23 mouse cellular contexts compared by ENCODE assay signal in the genomic region with DNA sequence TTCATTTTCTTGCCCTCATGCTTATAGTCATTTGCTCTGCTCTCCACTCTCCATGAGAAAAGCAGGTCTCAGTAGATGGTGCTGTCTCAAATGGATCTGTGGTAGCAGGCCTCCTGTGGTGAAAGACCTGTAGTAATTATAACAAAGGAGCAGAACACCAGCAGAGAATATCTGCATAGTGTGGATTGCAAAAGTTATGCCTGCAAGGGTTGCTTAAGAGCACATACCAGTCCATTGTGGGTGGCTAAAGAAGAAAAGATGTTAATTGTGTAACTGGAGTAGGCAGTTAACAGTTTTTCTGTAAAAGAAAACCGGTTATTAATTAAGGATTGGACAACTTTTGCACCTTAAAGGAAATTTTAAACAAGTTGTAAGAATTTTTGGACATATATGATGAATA.
DNase-seq lines count a peak whose midpoint lies in the region; ATAC-seq and TF ChIP-seq lines count a peak whose summit lies in the region.
"Had no signal": no experiment of that assay in that cellular context is flagged by ENCODE, and none has a peak within 500 bp of the region (broad histone marks: within the 10 kb centered on the region; RNA-seq: fewer than 3 reads in every experiment).

No protein-coding gene starts in this region.

- TF ChIP-seq CTCF in liver, postnatal 0 days (IDR thresholded peaks at IDR 0.05; ENCODE audit: low read depth) = no peak

- H3K4me3 ChIP-seq in forebrain, embryonic 11.5 days (ENCODE audit: low read depth, low read length) = no peak overlapping the region
- no peak overlapping the region for H3K4me3 ChIP-seq in forebrain, embryonic 16.5 days (replicated peaks; ENCODE audit: low read length)
- no peak overlapping the region for H3K4me3 ChIP-seq in liver, postnatal 0 days (ENCODE audit: low read depth, low read length)
- H3K4me3 ChIP-seq in liver, embryonic 12.5 days = no peak overlapping the region
- H3K4me3 ChIP-seq: hindbrain, embryonic 13.5 days; limb, embryonic 12.5 days; liver, embryonic 13.5 days; midbrain, embryonic 12.5 days had no signal

- DNase-seq in forebrain, embryonic 11.5 days (ENCODE audit: low spot score) = no peak
- no peak for DNase-seq in liver, postnatal 0 days
- peak; percentile 3 for DNase-seq in gonadal fat pad, adult 2 months (ENCODE audit: low read depth)
- no peak for DNase-seq in frontal cortex, postnatal 36 days (ENCODE audit: low spot score in 2 of 2)
- no peak for DNase-seq in left cerebral cortex, adult 8-10 months (ENCODE audit: low spot score in 2 of 2)
- DNase-seq: adrenal gland, adult 8-10 months; cerebellum, adult 11-12 months; cerebellum, postnatal 14 days; gastrocnemius, postnatal 36 days; heart, postnatal 36 days; kidney, adult 18-20 months; liver, embryonic 13.5 days had no signal

- WGBS in forebrain, embryonic 11.5 days = 4% methylated on average over 1 of the region's 1 CpGs
- WGBS in forebrain, embryonic 16.5 days = 17% methylated on average over 1 of the region's 1 CpGs
- WGBS in liver, postnatal 0 days (ENCODE audit: insufficient replicate concordance) = 5% methylated on average over 1 of the region's 1 CpGs
- WGBS in liver, embryonic 12.5 days (ENCODE audit: insufficient replicate concordance) = 12% methylated on average over 1 of the region's 1 CpGs

- H3K9me3 ChIP-seq in forebrain, embryonic 11.5 days (ENCODE audit: control insufficient read depth, low read length) = no peaks in the 10 kb centered on the region
- no peaks in the 10 kb centered on the region for H3K9me3 ChIP-seq in forebrain, embryonic 16.5 days (ENCODE audit: control insufficient read depth, low read length)
- no peaks in the 10 kb centered on the region for H3K9me3 ChIP-seq in liver, postnatal 0 days (ENCODE audit: low read length)
- H3K9me3 ChIP-seq in liver, embryonic 12.5 days (replicated peaks) = no peaks in the 10 kb centered on the region
- H3K9me3 ChIP-seq: forebrain, embryonic 10.5 days; G1E; hindbrain, embryonic 13.5 days; limb, embryonic 12.5 days; liver, embryonic 13.5 days; midbrain, embryonic 12.5 days had no signal

- no peak overlapping the region for H3K4me2 ChIP-seq in forebrain, embryonic 11.5 days (ENCODE audit: low read depth, low read length, severe bottlenecking)
- no peak overlapping the region for H3K4me2 ChIP-seq in forebrain, embryonic 16.5 days (ENCODE audit: low read length)
- H3K4me2 ChIP-seq in liver, postnatal 0 days (ENCODE audit: low read depth, low read length) = no peak overlapping the region
- H3K4me2 ChIP-seq in liver, embryonic 12.5 days = no peak overlapping the region
- H3K4me2 ChIP-seq: liver, embryonic 13.5 days had no signal

- ATAC-seq in forebrain, embryonic 11.5 days (replicated peaks; ENCODE audit: low FRiP score) = 0 out of 2 replicates have a peak, but pooled peaks have one; percentile 35
- no peak for ATAC-seq in forebrain, embryonic 16.5 days
- ATAC-seq in liver, postnatal 0 days = peak; percentile 43; the same call in 1 of the 2 replicates
- no peak for ATAC-seq in liver, embryonic 12.5 days
- ATAC-seq: activated CD4-positive, CD25-positive, alpha-beta regulatory T cell, adult 4 months; Patski had no signal

- no peak for TF ChIP-seq EP300 in liver, postnatal 0 days (IDR thresholded peaks at IDR 0.05; ENCODE audit: low read depth)

- no peaks in the 10 kb centered on the region for H3K4me1 ChIP-seq in forebrain, embryonic 11.5 days (replicated peaks; ENCODE audit: control insufficient read depth, insufficient read depth, low read length)
- no peaks in the 10 kb centered on the region for H3K4me1 ChIP-seq in forebrain, embryonic 16.5 days (replicated peaks; ENCODE audit: control insufficient read depth, insufficient read depth, low read length)
- H3K4me1 ChIP-seq in liver, postnatal 0 days (ENCODE audit: insufficient read depth) = no peaks in the 10 kb centered on the region
- H3K4me1 ChIP-seq in liver, embryonic 12.5 days = no peaks in the 10 kb centered on the region
- H3K4me1 ChIP-seq: liver, embryonic 13.5 days had no signal

- no peak overlapping the region for H3K9ac ChIP-seq in forebrain, embryonic 11.5 days (ENCODE audit: low read length)
- no peak overlapping the region for H3K9ac ChIP-seq in forebrain, embryonic 16.5 days (replicated peaks; ENCODE audit: low read depth, low read length)
- no peak overlapping the region for H3K9ac ChIP-seq in liver, postnatal 0 days (replicated peaks)
- no peak overlapping the region for H3K9ac ChIP-seq in liver, embryonic 12.5 days
- H3K9ac ChIP-seq: hindbrain, embryonic 13.5 days; limb, embryonic 12.5 days; liver, embryonic 13.5 days; midbrain, embryonic 12.5 days had no signal

- H3K27ac ChIP-seq in forebrain, embryonic 11.5 days (ENCODE audit: low read depth, low read length) = no peak overlapping the region
- H3K27ac ChIP-seq in forebrain, embryonic 16.5 days (ENCODE audit: low read length) = no peak overlapping the region
- no peak overlapping the region for H3K27ac ChIP-seq in liver, postnatal 0 days (ENCODE audit: low read depth)
- no peak overlapping the region for H3K27ac ChIP-seq in liver, embryonic 12.5 days
- H3K27ac ChIP-seq: hindbrain, embryonic 13.5 days; kidney, postnatal 0 days; liver, embryonic 13.5 days; macrophage; midbrain, embryonic 12.5 days had no signal

- no peaks in the 10 kb centered on the region for H3K27me3 ChIP-seq in forebrain, embryonic 11.5 days (ENCODE audit: control insufficient read depth, insufficient read depth, low read length)
- H3K27me3 ChIP-seq in forebrain, embryonic 16.5 days (replicated peaks; ENCODE audit: control insufficient read depth, insufficient read depth, low read length) = no peaks in the 10 kb centered on the region
- H3K27me3 ChIP-seq in liver, postnatal 0 days (ENCODE audit: insufficient read depth, low read length) = no peaks in the 10 kb centered on the region
- no peaks in the 10 kb centered on the region for H3K27me3 ChIP-seq in liver, embryonic 12.5 days (replicated peaks)
- H3K27me3 ChIP-seq: hindbrain, embryonic 13.5 days; limb, embryonic 12.5 days; liver, embryonic 13.5 days; midbrain, embryonic 12.5 days; Patski had no signal

- no peaks in the 10 kb centered on the region for H3K36me3 ChIP-seq in forebrain, embryonic 11.5 days (ENCODE audit: control insufficient read depth, insufficient read depth, low read length)
- H3K36me3 ChIP-seq in forebrain, embryonic 16.5 days (ENCODE audit: control insufficient read depth, insufficient read depth) = no peaks in the 10 kb centered on the region
- H3K36me3 ChIP-seq in liver, postnatal 0 days (replicated peaks; ENCODE audit: insufficient read depth, low read length) = no peaks in the 10 kb centered on the region
- H3K36me3 ChIP-seq in liver, embryonic 12.5 days = no peaks in the 10 kb centered on the region
- H3K36me3 ChIP-seq: forebrain, embryonic 10.5 days; G1E; hindbrain, embryonic 13.5 days; limb, embryonic 12.5 days; liver, embryonic 13.5 days; midbrain, embryonic 12.5 days had no signal

Comparison
In these comparisons a context has a peak if more than half of its experiments do, and no peak if none do; other contexts are left out.
1. ATAC-seq: peak in forebrain, embryonic 11.5 days (single experiment) and liver, postnatal 0 days (single experiment); none in forebrain, embryonic 16.5 days (single experiment) and liver, embryonic 12.5 days (single experiment).